Mouse (Mus musculus) forebrain, postnatal 0 days (tissue): ENCODE data around the gene Foxo3. TPM values are rescaled to one million over a fixed set of nuclear protein-coding genes. Genes with fewer than 3 reads are reported as not detected.

Experiments
- ATAC-seq: fragments of 200-750 bp; cut with Nextera tagmentation; 2 replicates; pipeline ENCODE4 v1.8.0; 2017; ENCODE audit warnings: mild to moderate bottlenecking, moderate library complexity
- DNase-seq: peaks from one replicate; pipeline ENCODE4 v3.0.0-alpha.2; 2015
- H3K27ac ChIP-seq: fragments of 300-500 bp; sonication (generic); 2 replicates; pipeline ENCODE4 v1.5.1; 2014; ENCODE audit warnings: low read depth, mild to moderate bottlenecking, antibody characterized with exemption, low read length, moderate library complexity, mixed read lengths
- H3K27me3 ChIP-seq: fragments of 300-500 bp; sonication (generic); 2 replicates; pipeline ENCODE4 v1.6.1; 2014; ENCODE audit warnings: mild to moderate bottlenecking, low read length, mixed read lengths; ENCODE audit not compliant: insufficient read depth
- H3K36me3 ChIP-seq: fragments of 300-500 bp; sonication (generic); 2 replicates; pipeline ENCODE4 v1.6.1; 2014; ENCODE audit warnings: mild to moderate bottlenecking, moderate library complexity; ENCODE audit not compliant: insufficient read depth
- H3K4me1 ChIP-seq: fragments of 300-500 bp; sonication (generic); 2 replicates; pipeline ENCODE4 v1.6.1; 2014; ENCODE audit warnings: antibody characterized with exemption; ENCODE audit not compliant: insufficient read depth
- H3K4me2 ChIP-seq: fragments of 300-500 bp; sonication (generic); 2 replicates; pipeline ENCODE4 v1.6.1; 2014; ENCODE audit warnings: low read depth, mild to moderate bottlenecking, moderate library complexity
- H3K4me3 ChIP-seq: fragments of 300-500 bp; sonication (generic); 2 replicates; pipeline ENCODE4 v1.5.1; 2014; ENCODE audit warnings: low read depth, low read length, mixed read lengths
- H3K9ac ChIP-seq: fragments of 300-500 bp; sonication (generic); 2 replicates; pipeline ENCODE4 v1.6.1; 2014; ENCODE audit warnings: mild to moderate bottlenecking
- H3K9me3 ChIP-seq: fragments of 300-500 bp; sonication (generic); 2 replicates; pipeline ENCODE4 v1.6.1; 2016; ENCODE audit warnings: low read length
- CTCF ChIP-seq: sonication (generic); IDR thresholded peaks from 2 replicates; pipeline ENCODE4 v1.5.1; 2016; ENCODE audit warnings: antibody characterized with exemption, control low read depth, low read depth
- WGBS: fragments of 180-500 bp; shearing (Covaris S2); extraction: QIAGEN DNeasy Blood & Tissue Kit; methylation state at CpG from one replicate; pipeline ENCODE4 v1.1.7; 2014; 5-methylcytosine and 5-hydroxymethylcytosine counted together
- polyA plus RNA-seq: library from polyadenylated mRNA; unstranded; fragments of >200 nt; fragmentation: Nextera tagmentation; extraction: Ambion mirVana; gene quantifications from 2 replicates; pipeline ENCODE4 v1.2.1, GENCODE M21; 2015
- total RNA-seq: library from RNA; depleted of rRNA; stranded (reverse); fragments of >200 nt; gene quantifications from 2 replicates; pipeline ENCODE4 v1.2.3, GENCODE M21; 2014

Gene Foxo3
- total and polyA plus RNA-seq, 2 experiments from 2014 or later: 6.5 to 29.1 TPM

GRCm38 (mm10) chr10:42307980-42308686, 31.6 kb upstream of the Foxo3 start:
- no peaks in the 10 kb centered on the region for H3K9me3 ChIP-seq
- H3K27ac ChIP-seq: no peak overlapping the region
- WGBS: 3% methylated on average over 20 of the region's 20 CpGs
- peak overlapping the region; percentile 24 for H3K4me3 ChIP-seq
- no peaks in the 10 kb centered on the region for H3K36me3 ChIP-seq
- peak overlapping the region; percentile 10; the same call in 1 of the 2 replicates for H3K9ac ChIP-seq
- DNase-seq (peak; percentile 94), ATAC-seq (peak; percentile 88)
- no peaks in the 10 kb centered on the region for H3K4me1 ChIP-seq
- H3K4me2 ChIP-seq: peak overlapping the region; percentile 45
- H3K27me3 ChIP-seq: no peaks in the 10 kb centered on the region
- peak; percentile 96 for TF ChIP-seq CTCF

- H3K9ac ChIP-seq: no peak overlapping the region
- 86% methylated on average over 8 of the region's 8 CpGs for WGBS
- DNase-seq (no peak), ATAC-seq (no peak)
- no peaks in the 10 kb centered on the region for H3K4me1 ChIP-seq
- H3K36me3 ChIP-seq: no peaks in the 10 kb centered on the region
- H3K9me3 ChIP-seq: no peaks in the 10 kb centered on the region
- no peak overlapping the region for H3K4me3 ChIP-seq
- H3K27ac ChIP-seq: no peak overlapping the region
- no peaks in the 10 kb centered on the region for H3K27me3 ChIP-seq
- H3K4me2 ChIP-seq: no peak overlapping the region
- TF ChIP-seq CTCF: no peak
Observed at GRCm38 (mm10) chr10:42306422-42306821, 29.9 kb upstream of the Foxo3 start.

- DNase-seq: no peak
- WGBS: 74% methylated on average over 4 of the region's 4 CpGs
Observed at GRCm38 (mm10) chr10:42300805-42301204, 24.2 kb upstream of the Foxo3 start.

GRCm38 (mm10) chr10:42299967-42300366, 23.4 kb upstream of the Foxo3 start:
- no peak for ATAC-seq
- Histone ChIP-seq H3K27ac (no peak overlapping the region), H3K4me3 (no peak overlapping the region), H3K9me3 (no peaks in the 10 kb centered on the region), H3K27me3 (no peaks in the 10 kb centered on the region), H3K4me1 (no peaks in the 10 kb centered on the region), H3K36me3 (no peaks in the 10 kb centered on the region), H3K9ac (no peak overlapping the region), H3K4me2 (no peak overlapping the region)
- DNase-seq: no peak
- WGBS: 66% methylated on average over 7 of the region's 7 CpGs
- no peak for TF ChIP-seq CTCF

More at GRCm38 (mm10) chr10:42300805-42301204, 24.2 kb upstream of the Foxo3 start:
- H3K36me3 ChIP-seq: no peaks in the 10 kb centered on the region
- no peak overlapping the region for H3K4me3 ChIP-seq
- no peak overlapping the region for H3K4me2 ChIP-seq
- H3K27me3 ChIP-seq: no peaks in the 10 kb centered on the region
- no peak for ATAC-seq
- no peak overlapping the region for H3K27ac ChIP-seq
- no peak overlapping the region for H3K9ac ChIP-seq
- no peaks in the 10 kb centered on the region for H3K4me1 ChIP-seq
- TF ChIP-seq CTCF: no peak
- H3K9me3 ChIP-seq: no peaks in the 10 kb centered on the region

- no peak for TF ChIP-seq CTCF
- Histone ChIP-seq H3K27me3 (no peaks in the 10 kb centered on the region), H3K4me3 (no peak overlapping the region), H3K27ac (no peak overlapping the region), H3K4me1 (no peaks in the 10 kb centered on the region), H3K4me2 (no peak overlapping the region), H3K9me3 (no peaks in the 10 kb centered on the region), H3K36me3 (no peaks in the 10 kb centered on the region), H3K9ac (no peak overlapping the region)
- WGBS: 81% methylated on average over 6 of the region's 6 CpGs
- ATAC-seq (no peak), DNase-seq (no peak)
Observed at GRCm38 (mm10) chr10:42299426-42299825, 22.9 kb upstream of the Foxo3 start.

- Histone ChIP-seq H3K4me2 (no peak overlapping the region), H3K27me3 (no peaks in the 10 kb centered on the region), H3K36me3 (no peaks in the 10 kb centered on the region), H3K9ac (no peak overlapping the region), H3K4me1 (no peaks in the 10 kb centered on the region), H3K9me3 (no peaks in the 10 kb centered on the region), H3K27ac (no peak overlapping the region), H3K4me3 (no peak overlapping the region)
- WGBS: 94% methylated on average over 1 of the region's 1 CpGs
- no peak for ATAC-seq
- no peak for DNase-seq
- TF ChIP-seq CTCF: peak; percentile 26
Observed at GRCm38 (mm10) chr10:42297954-42298353, 21.4 kb upstream of the Foxo3 start.

- Histone ChIP-seq H3K4me3 (no peak overlapping the region), H3K36me3 (no peaks in the 10 kb centered on the region), H3K4me1 (no peaks in the 10 kb centered on the region), H3K27ac (no peak overlapping the region), H3K27me3 (no peaks in the 10 kb centered on the region), H3K4me2 (no peak overlapping the region), H3K9me3 (no peaks in the 10 kb centered on the region), H3K9ac (no peak overlapping the region)
- peak; percentile 38 for TF ChIP-seq CTCF
- ATAC-seq (no peak), DNase-seq (no peak)
- WGBS: 84% methylated on average over 2 of the region's 2 CpGs
Observed at GRCm38 (mm10) chr10:42297109-42297508, 20.6 kb upstream of the Foxo3 start.
